Mouse (Mus musculus): ENCODE data around the gene Cdk5r1. TPM values are rescaled to one million over a fixed set of nuclear protein-coding genes. Genes with fewer than 3 reads are reported as not detected.

Gene Cdk5r1
- total and polyA plus RNA-seq, 3 experiments: 1.1 to 1.2 TPM; not detected in 1

- peak; percentile 74 for TF ChIP-seq MXI1 (IDR thresholded peaks at IDR 0.05; ENCODE audit: low read depth, low read length)
- TF ChIP-seq MAFK (IDR thresholded peaks at IDR 0.05; ENCODE audit: borderline replicate concordance, low read depth, low read length): no peak
- TF ChIP-seq TCF12 (IDR thresholded peaks at IDR 0.05; ENCODE audit: low read depth, low read length): peak; percentile 80
Observed at GRCm38 (mm10) chr11:80428381-80429008, 48.3 kb upstream of the Cdk5r1 start, which contains the start of gene Psmd11 (continued).

- DNase-seq (ENCODE audit: low read depth, low spot score): peak; percentile 79
- TF ChIP-seq ETS1 (IDR thresholded peaks at IDR 0.05; ENCODE audit: low read depth, low read length) (no peak), GABPA (IDR thresholded peaks at IDR 0.05; ENCODE audit: low read depth, low read length) (no peak), RCOR1 (IDR thresholded peaks at IDR 0.05; ENCODE audit: low read depth, low read length) (peak; percentile 24; the same call in 1 of the 2 replicates), CTCF (IDR thresholded peaks at IDR 0.05 in 2 of 3, conservative IDR thresholded peaks at IDR 0.05 in 1 of 3; ENCODE audit: control insufficient read depth in 1 of 3, insufficient read depth in 1 of 3, low read depth in 2 of 3, low read length in 3 of 3, poor library complexity in 1 of 3, severe bottlenecking in 1 of 3) (no peak), CHD2 (IDR thresholded peaks at IDR 0.05; ENCODE audit: low read length) (no peak), ZC3H11A (IDR thresholded peaks at IDR 0.05; ENCODE audit: low read depth, low read length) (no peak), MAFK (IDR thresholded peaks at IDR 0.05; ENCODE audit: borderline replicate concordance, low read depth, low read length) (no peak), MYB (IDR thresholded peaks at IDR 0.05; ENCODE audit: low read depth, low read length) (no peak), POLR2AphosphoS2 (IDR thresholded peaks at IDR 0.05; ENCODE audit: low read length) (no peak), TBP (IDR thresholded peaks at IDR 0.05; ENCODE audit: low read depth, low read length) (no peak), ZMIZ1 (IDR thresholded peaks at IDR 0.05; ENCODE audit: low read depth, low read length) (no peak), CHD1 (IDR thresholded peaks at IDR 0.05; ENCODE audit: low read depth, low read length) (no peak), USF2 (IDR thresholded peaks at IDR 0.05; ENCODE audit: borderline replicate concordance in 1 of 2, insufficient read depth in 1 of 2, low read depth in 1 of 2, low read length in 2 of 2) (no peak), MEF2A (IDR thresholded peaks at IDR 0.05; ENCODE audit: extremely low read depth, insufficient replicate concordance, low read depth, low read length, poor library complexity, severe bottlenecking) (no peak), GATA1 (IDR thresholded peaks at IDR 0.05; ENCODE audit: low read depth, low read length) (peak; percentile 42), HCFC1 (IDR thresholded peaks at IDR 0.05; ENCODE audit: low read depth, low read length) (no peak), ZKSCAN1 (IDR thresholded peaks at IDR 0.05; ENCODE audit: low read depth, low read length) (no peak), NRF1 (IDR thresholded peaks at IDR 0.05; ENCODE audit: insufficient read depth, low read depth, low read length, poor library complexity, severe bottlenecking) (no peak), MYC (IDR thresholded peaks at IDR 0.05; ENCODE audit: low read depth, low read length) (no peak), E2F4 (IDR thresholded peaks at IDR 0.05; ENCODE audit: borderline replicate concordance, low read depth, low read length) (peak; percentile 80; the same call in 1 of the 2 replicates), MAZ (IDR thresholded peaks at IDR 0.05; ENCODE audit: low read depth, low read length) (no peak), NELFE (IDR thresholded peaks at IDR 0.05; ENCODE audit: low read depth, low read length) (no peak), SIN3A (IDR thresholded peaks at IDR 0.05; ENCODE audit: low read length) (0 out of 2 replicates have a peak, but pooled peaks have one; percentile 58), JUND (IDR thresholded peaks at IDR 0.05; ENCODE audit: low read depth, low read length) (no peak), POLR2AphosphoS5 (IDR thresholded peaks at IDR 0.05; ENCODE audit: borderline replicate concordance, low read depth, low read length) (no peak), RAD21 (IDR thresholded peaks at IDR 0.05; ENCODE audit: low read depth, low read length) (no peak), MXI1 (IDR thresholded peaks at IDR 0.05; ENCODE audit: low read depth, low read length) (peak; percentile 48; the same call in 1 of the 2 replicates), MAX (IDR thresholded peaks at IDR 0.05; ENCODE audit: low read length) (no peak), UBTF (IDR thresholded peaks at IDR 0.05; ENCODE audit: borderline replicate concordance, insufficient read depth, low read depth, low read length) (peak; percentile 84; the same call in 1 of the 2 replicates), TCF12 (IDR thresholded peaks at IDR 0.05; ENCODE audit: low read depth, low read length) (no peak), KAT2A (conservative IDR thresholded peaks at IDR 0.05; ENCODE audit: low read depth, low read length) (no peak), SMC3 (IDR thresholded peaks at IDR 0.05; ENCODE audit: low read depth, low read length) (no peak), ELF1 (IDR thresholded peaks at IDR 0.05; ENCODE audit: low read depth, low read length) (0 out of 2 replicates have a peak, but pooled peaks have one; percentile 48)
Observed at GRCm38 (mm10) chr11:80429009-80429475, 47.8 kb upstream of the Cdk5r1 start.

More at GRCm38 (mm10) chr11:80429009-80429475, 47.8 kb upstream of the Cdk5r1 start:
- Histone ChIP-seq H3K4me1 (ENCODE audit: control insufficient read depth in 1 of 2, insufficient read depth in 2 of 2, low read length in 2 of 2) (peaks cover 20 to 26% of the 10 kb centered on the region in 2 experiments), H3K4me3 (ENCODE audit: control insufficient read depth in 1 of 2, insufficient read depth in 1 of 2, low read depth in 2 of 2, low read length in 2 of 2) (peak overlapping the region; percentile 66 to 84), H3K9me3 (replicated peaks; ENCODE audit: insufficient read depth, low read length) (no peaks in the 10 kb centered on the region), H3K36me3 (ENCODE audit: control insufficient read depth in 1 of 2, insufficient read depth in 2 of 2, low read length in 2 of 2) (peaks cover 27 to 29% of the 10 kb centered on the region in 2 experiments), H3K27me3 (ENCODE audit: control insufficient read depth in 1 of 2, insufficient read depth in 2 of 2, low read length in 2 of 2) (no peaks in the 10 kb centered on the region), H3K27ac (ENCODE audit: control insufficient read depth, low read depth, low read length) (peak overlapping the region; percentile 71), H3K9ac (ENCODE audit: control insufficient read depth, low read depth, low read length, poor library complexity, severe bottlenecking) (peak overlapping the region; percentile 95), H3K79me2 (ENCODE audit: control insufficient read depth, insufficient read depth, low read length, poor library complexity) (peaks cover 38% of the 10 kb centered on the region)

Data from MEL (cell line).